Mouse (Mus musculus) hindbrain, embryonic 13.5 days (tissue): Measurements from ENCODE around the gene Thsd4. TPM values are rescaled to one million over a fixed set of nuclear protein-coding genes. Genes with fewer than 3 reads are reported as not detected.

Source experiments
- ATAC-seq: fragments of 200-750 bp; cut with Nextera tagmentation; 2 replicates; pipeline ENCODE4 v1.8.0; 2017; ENCODE audit warnings: moderate TSS enrichment; ENCODE audit not compliant: low FRiP score
- H3K27ac ChIP-seq: fragments of 300-500 bp; sonication (generic); 2 replicates; pipeline ENCODE4 v1.5.1; 2015; ENCODE audit warnings: inconsistent platforms, mild to moderate bottlenecking, moderate library complexity
- H3K27me3 ChIP-seq: fragments of 300-500 bp; sonication (generic); 2 replicates; pipeline ENCODE4 v1.6.1; 2015; ENCODE audit warnings: mild to moderate bottlenecking, inconsistent platforms
- H3K36me3 ChIP-seq: fragments of 300-500 bp; sonication (generic); 2 replicates; pipeline ENCODE4 v1.6.1; 2015; ENCODE audit warnings: mild to moderate bottlenecking, inconsistent platforms
- H3K4me1 ChIP-seq: fragments of 300-500 bp; sonication (generic); replicated peaks from 2 replicates; pipeline ENCODE4 v1.6.1; 2015; ENCODE audit warnings: inconsistent platforms
- H3K4me2 ChIP-seq: fragments of 300-500 bp; sonication (generic); 2 replicates; pipeline ENCODE4 v1.6.1; 2015; ENCODE audit warnings: inconsistent platforms, mild to moderate bottlenecking, moderate library complexity
- H3K4me3 ChIP-seq: fragments of 300-500 bp; sonication (generic); 2 replicates; pipeline ENCODE4 v1.5.1; 2015; ENCODE audit warnings: mild to moderate bottlenecking, inconsistent platforms
- H3K9ac ChIP-seq: fragments of 300-500 bp; sonication (generic); 2 replicates; pipeline ENCODE4 v1.6.1; 2015; ENCODE audit warnings: mild to moderate bottlenecking, inconsistent platforms
- H3K9me3 ChIP-seq: fragments of 300-500 bp; sonication (generic); 2 replicates; pipeline ENCODE4 v1.6.1; 2016; ENCODE audit warnings: inconsistent platforms
- WGBS: fragments of 180-500 bp; shearing (Covaris S2); methylation state at CpG from one replicate; pipeline ENCODE4 v1.1.7; 2015; 5-methylcytosine and 5-hydroxymethylcytosine counted together
- polyA plus RNA-seq: library from polyadenylated mRNA; unstranded; fragments of >200 nt; fragmentation: Nextera tagmentation; extraction: Ambion mirVana; gene quantifications from 2 replicates; pipeline ENCODE4 v1.2.1, GENCODE M21; 2015

The Thsd4 gene
- polyA plus RNA-seq, 1 experiment from 2014 or later, result 6.2 TPM

DNA sequence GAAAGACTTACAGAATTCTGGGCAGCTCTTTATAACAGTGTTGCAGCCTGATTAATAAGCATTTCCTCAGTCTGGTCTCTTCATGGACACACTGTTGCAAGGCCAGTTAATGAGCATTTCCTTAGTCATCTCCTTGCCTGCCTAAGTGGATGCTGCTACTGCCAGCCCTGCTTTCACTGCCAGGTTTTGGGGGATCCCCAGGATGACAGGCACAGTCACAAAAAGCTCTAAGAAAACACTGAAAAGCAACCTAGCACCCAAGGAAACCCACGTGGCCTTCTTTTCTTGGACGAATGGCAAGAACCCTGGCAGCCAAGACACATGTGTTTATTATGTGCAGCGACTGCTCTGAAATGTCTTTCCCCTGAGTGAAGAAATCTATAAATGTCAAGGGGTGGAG lies 41.8 kb downstream of the Thsd4 start:
- Histone ChIP-seq H3K4me1 (no peaks in the 10 kb centered on the region), H3K27me3 (no peaks in the 10 kb centered on the region), H3K9me3 (no peaks in the 10 kb centered on the region), H3K36me3 (no peaks in the 10 kb centered on the region), H3K4me3 (no peak overlapping the region), H3K27ac (no peak overlapping the region), H3K4me2 (no peak overlapping the region), H3K9ac (no peak overlapping the region)
- ATAC-seq, result no peak
- WGBS, result 69% methylated on average over 3 of the region's 3 CpGs

DNA sequence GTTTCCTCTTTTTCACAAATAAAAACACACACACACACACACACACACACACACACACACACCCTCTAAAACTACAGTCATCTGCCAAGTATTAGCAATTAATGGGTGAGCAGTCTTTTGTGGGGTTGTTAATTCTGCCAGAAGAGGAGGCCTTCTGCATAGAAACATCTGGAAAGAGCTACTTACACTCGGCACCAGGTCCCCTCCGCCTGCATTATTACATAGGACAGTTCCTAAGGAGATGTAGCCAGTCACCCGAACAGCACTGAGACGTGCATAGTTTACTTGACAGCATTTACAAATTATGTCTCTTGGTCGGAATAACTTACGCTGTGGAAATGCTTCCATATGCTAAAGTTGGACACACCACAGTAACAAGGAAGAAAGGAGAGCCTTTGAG lies 43.0 kb downstream of the Thsd4 start:
- no peak for ATAC-seq
- Histone ChIP-seq H3K4me2 (no peak overlapping the region), H3K4me3 (no peak overlapping the region), H3K9me3 (no peaks in the 10 kb centered on the region), H3K4me1 (no peaks in the 10 kb centered on the region), H3K9ac (no peak overlapping the region), H3K27me3 (no peaks in the 10 kb centered on the region), H3K27ac (no peak overlapping the region), H3K36me3 (no peaks in the 10 kb centered on the region)
- 62% methylated on average over 6 of the region's 6 CpGs for WGBS

DNA sequence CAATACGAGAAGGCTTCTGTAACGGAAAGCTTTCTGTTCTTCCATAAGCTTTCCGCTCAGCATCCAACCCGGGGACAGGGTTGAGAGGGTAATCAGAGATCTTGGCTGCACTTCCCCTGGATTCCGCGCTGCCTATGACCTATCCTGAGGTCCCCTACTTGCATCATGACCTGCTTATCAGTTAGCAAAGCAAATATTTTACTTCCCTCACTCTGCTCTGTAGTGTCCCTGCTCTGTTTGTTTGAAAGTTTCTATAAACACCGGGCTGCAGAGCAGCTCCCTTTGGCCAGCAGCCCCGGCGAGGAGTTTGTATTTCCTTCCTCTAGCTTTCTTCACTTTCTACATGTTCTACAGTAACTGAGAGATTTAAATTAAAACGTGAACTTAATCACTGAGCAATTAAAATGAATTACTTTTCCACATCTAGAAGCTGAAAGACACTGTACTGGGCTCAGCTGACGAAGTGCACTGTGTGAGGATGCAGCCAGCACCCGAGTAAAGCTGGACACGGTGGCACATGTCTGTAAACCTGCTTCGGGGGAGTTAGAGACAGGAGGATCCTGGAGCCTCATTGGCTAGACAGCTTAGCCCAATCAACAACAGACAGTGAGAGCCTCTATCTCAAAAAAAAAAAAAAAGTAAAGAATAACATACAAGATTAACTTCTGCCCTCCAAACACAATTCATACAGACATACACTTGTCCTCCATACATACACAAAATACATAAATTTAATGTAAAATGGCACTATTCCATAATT lies 43.7 kb downstream of the Thsd4 start:
- Histone ChIP-seq H3K4me3 (no peak overlapping the region), H3K27me3 (no peaks in the 10 kb centered on the region), H3K4me2 (no peak overlapping the region), H3K27ac (no peak overlapping the region), H3K36me3 (no peaks in the 10 kb centered on the region), H3K9ac (no peak overlapping the region), H3K9me3 (no peaks in the 10 kb centered on the region), H3K4me1 (no peaks in the 10 kb centered on the region)
- 74% methylated on average over 14 of the region's 14 CpGs for WGBS
- no peak for ATAC-seq

DNA sequence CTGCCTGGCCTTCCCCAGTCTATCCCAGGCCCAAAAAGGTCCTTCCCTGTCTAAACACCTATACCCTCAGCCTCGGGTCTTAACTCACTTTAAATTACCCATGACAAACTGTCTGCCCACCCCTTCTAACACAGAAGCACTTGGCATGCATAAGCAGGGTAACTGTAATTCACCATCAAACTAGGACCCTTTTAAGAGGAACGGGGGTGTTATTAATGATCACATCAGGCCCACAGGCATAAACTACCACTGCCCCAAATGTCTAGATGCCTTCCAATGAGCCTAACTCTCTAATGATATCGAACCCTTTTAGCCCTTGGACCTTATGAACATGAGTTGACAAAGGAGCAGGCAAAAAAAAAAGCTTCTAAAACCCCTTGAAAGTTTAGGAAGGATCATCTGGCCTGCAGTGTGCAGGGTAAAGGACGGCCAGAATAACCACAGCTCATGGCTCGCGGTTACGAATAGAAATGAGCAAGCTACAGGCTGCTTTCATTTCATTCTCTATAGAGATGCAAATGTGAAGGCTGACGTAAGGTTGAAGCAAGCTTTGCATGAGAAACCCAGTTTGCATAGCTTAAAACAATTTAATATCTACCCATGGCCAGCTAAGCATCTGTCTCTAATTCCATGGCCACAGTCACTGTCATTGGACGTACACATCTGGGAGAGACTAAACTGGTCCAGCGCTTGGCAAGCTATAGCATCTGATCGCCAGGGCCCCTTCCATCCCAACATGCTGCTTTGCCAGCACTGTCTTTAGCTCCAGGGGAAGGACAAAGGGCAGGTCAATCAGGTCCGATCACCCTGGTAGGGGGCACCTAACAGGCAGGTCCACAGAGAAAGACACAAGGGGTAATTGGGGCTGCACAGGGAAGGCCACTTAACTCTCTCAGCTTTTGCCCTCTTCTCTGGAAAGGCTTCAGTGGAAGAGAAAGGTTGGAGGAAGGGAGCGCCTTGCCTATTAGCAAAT lies 61.5 kb downstream of the Thsd4 start:
- no peak overlapping the region for H3K9ac ChIP-seq

DNA sequence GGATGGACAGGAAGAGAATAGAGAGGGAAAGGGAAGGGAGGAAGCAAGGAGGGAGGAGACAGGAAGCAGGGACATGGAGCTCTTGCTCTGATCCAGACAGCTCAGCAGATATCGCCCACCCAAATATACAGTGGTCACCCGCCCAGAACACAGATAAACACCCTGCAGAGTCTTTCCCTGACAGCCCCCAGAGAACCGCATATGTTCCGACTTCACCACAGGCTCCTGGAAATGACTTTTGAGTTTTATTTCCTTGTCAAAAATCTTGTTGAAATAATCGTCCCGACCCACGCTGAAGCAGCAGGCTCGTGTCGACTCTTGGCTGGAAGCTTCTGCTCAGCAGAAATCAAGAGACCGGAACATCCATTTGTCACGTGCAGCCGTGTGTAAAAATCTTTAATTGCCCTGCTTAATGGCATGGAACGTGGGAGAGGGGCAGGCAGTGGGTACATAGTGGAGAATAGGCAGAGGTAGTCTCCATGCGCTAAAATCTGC lies 63.3 kb downstream of the Thsd4 start:
- H3K27ac ChIP-seq, result peak overlapping the region; percentile 46
- 0 out of 2 replicates have a peak, but pooled peaks have one; percentile 27 for ATAC-seq
- no peak overlapping the region; the same call in 1 of the 2 replicates for H3K9ac ChIP-seq
- H3K4me3 ChIP-seq, result 0 out of 2 replicates have a peak overlapping the region, but pooled peaks have one; percentile 4
- H3K4me1 ChIP-seq, result peaks cover 46% of the 10 kb centered on the region
- H3K27me3 ChIP-seq, result peaks cover 7% of the 10 kb centered on the region; the same call in 1 of the 2 replicates
- peak overlapping the region; percentile 40 for H3K4me2 ChIP-seq
- no peaks in the 10 kb centered on the region for H3K9me3 ChIP-seq
- 26% methylated on average over 14 of the region's 14 CpGs for WGBS
- no peaks in the 10 kb centered on the region for H3K36me3 ChIP-seq

More for the DNA sequence above, 61.5 kb downstream of the Thsd4 start:
- 0 out of 2 replicates have a peak overlapping the region, but pooled peaks have one; percentile 6 for H3K27ac ChIP-seq
- H3K4me1 ChIP-seq, result peaks cover 41% of the 10 kb centered on the region
- H3K4me3 ChIP-seq, result no peak overlapping the region
- no peaks in the 10 kb centered on the region for H3K36me3 ChIP-seq
- peaks cover 7% of the 10 kb centered on the region; the same call in 1 of the 2 replicates for H3K27me3 ChIP-seq
- no peak overlapping the region for H3K4me2 ChIP-seq
- ATAC-seq, result no peak
- H3K9me3 ChIP-seq, result no peaks in the 10 kb centered on the region
- 34% methylated on average over 13 of the region's 13 CpGs for WGBS

DNA sequence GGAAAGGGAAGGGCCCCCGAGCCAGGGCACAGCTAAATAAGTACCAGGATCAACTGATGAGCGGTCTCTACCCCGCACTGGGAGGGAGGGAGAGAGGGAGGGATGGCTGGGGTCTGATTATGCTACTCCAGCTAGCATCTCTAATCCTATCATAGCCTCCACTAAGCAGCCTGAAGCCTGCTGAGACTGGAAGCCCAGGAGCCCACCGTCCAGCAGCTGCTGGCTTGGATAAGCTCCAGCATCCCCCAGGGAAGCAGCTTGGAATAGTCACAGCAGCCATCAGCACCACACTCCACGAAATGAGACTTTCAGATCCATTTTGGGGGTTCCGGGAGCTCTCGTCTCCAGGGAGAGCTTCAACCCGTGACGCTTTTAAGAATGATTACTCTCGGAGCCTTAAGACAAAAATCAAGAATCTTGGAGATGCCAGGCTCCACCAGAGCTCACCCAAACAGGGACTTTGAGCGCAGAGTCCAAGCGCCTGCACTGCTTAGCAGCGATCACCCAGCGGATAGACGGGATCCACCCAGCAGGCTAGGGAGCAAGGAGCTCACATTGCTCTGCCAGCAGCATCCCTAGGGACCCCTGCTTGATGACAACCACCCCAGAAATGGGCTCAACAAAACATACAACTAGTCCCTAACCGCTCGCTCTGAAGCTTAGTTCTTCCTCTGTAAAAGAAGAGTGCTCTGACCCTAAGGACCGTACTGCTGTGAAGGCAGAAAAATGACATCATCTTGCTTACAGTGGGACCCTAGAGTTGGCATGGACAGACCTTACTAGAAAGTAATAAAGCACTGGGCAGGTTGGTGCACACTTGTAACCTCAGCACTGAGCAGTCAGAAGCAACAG lies 64.3 kb downstream of the Thsd4 start:
- Histone ChIP-seq H3K4me1 (peaks cover 46% of the 10 kb centered on the region), H3K27me3 (peaks cover 7% of the 10 kb centered on the region; the same call in 1 of the 2 replicates), H3K27ac (peak overlapping the region; percentile 46; the same call in 1 of the 2 replicates), H3K9ac (no peak overlapping the region), H3K36me3 (no peaks in the 10 kb centered on the region), H3K9me3 (no peaks in the 10 kb centered on the region), H3K4me3 (no peak overlapping the region), H3K4me2 (peak overlapping the region; percentile 40)
- ATAC-seq, result peak; percentile 58; the same call in 1 of the 2 replicates
- 39% methylated on average over 18 of the region's 18 CpGs for WGBS

DNA sequence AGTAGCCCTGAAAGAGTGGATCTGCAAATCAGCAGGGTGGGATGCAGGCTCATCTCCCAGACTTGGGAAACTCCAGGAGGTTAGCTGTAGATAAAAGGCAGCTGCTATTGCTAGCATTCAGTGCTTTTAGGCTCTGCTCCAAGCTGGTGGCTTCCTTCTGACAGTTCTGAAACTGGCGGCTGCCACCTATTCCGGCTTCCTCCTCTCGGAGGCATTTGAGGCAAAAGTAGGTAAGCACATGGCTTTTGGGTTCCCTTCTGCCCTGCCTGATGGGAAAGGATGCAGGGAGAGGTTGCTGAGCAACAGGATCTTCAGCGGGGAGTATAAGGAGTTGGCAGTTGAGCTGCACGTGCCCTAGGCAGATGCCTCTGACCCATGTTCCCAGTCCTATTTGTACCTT lies 65.2 kb downstream of the Thsd4 start:
- Histone ChIP-seq H3K27ac (no peak overlapping the region), H3K4me2 (no peak overlapping the region), H3K4me1 (peaks cover 46% of the 10 kb centered on the region), H3K4me3 (no peak overlapping the region), H3K36me3 (no peaks in the 10 kb centered on the region), H3K9me3 (no peaks in the 10 kb centered on the region), H3K9ac (no peak overlapping the region), H3K27me3 (peaks cover 7% of the 10 kb centered on the region; the same call in 1 of the 2 replicates)
- no peak for ATAC-seq
- 54% methylated on average over 5 of the region's 5 CpGs for WGBS

DNA sequence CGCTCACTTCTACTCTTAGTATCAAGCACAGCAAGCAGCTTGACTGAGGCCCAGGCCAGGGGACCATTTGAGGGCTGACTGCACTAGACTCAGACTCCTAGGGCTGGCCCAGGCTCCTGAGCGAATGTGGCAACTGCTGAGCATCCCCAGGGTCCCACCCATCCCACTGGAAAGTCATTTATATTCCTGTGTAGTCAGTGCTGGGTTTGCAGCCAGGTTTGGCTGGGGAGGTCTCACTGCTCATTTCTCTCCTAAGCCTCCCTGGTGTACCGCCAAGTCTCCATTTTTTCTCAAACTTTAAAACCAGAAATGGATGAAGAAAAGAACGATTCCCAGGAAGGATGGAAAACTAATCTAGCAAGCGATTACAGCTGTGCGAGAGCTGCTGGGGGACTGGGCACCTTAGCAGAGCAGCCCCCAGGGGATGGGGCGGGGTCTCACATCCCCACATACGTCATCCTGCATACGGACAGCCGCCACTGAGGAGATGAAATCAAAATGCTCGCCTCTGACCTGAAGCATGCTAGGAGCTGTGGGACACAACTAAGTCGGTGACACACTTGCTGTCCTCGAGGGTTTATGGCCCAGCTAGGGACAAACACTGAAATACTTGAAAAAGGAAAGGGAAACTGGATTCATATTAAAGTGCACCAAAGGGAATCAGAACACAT lies 67.3 kb downstream of the Thsd4 start:
- Histone ChIP-seq H3K9me3 (no peaks in the 10 kb centered on the region), H3K27me3 (peaks cover 7% of the 10 kb centered on the region; the same call in 1 of the 2 replicates), H3K9ac (no peak overlapping the region), H3K4me1 (peaks cover 34% of the 10 kb centered on the region), H3K27ac (no peak overlapping the region), H3K4me3 (no peak overlapping the region), H3K4me2 (no peak overlapping the region), H3K36me3 (no peaks in the 10 kb centered on the region)
- WGBS, result 80% methylated on average over 13 of the region's 13 CpGs
- no peak for ATAC-seq

DNA sequence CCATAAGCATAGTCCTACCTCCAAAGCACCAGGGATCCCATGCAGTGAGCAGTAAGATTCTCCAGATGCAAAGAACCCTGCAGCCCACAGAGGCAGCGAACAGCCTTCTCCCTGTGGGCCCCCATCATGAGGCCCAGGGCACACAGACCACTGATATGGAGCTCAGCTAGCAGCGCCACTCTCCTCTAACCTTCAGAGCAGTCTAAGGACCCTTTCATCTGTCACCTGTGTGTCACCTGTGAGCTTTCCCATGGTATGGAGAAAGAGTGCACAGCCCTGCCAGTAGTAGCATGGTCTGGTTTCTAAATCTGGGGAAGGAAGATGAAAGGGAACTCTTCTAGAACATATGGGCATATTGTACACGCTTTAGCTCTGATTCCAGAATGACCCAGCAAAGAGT lies 72.3 kb downstream of the Thsd4 start:
- H3K4me3 ChIP-seq, result no peak overlapping the region
- H3K4me1 ChIP-seq, result peaks cover 12% of the 10 kb centered on the region
- no peaks in the 10 kb centered on the region for H3K36me3 ChIP-seq
- H3K27ac ChIP-seq, result no peak overlapping the region
- H3K27me3 ChIP-seq, result no peaks in the 10 kb centered on the region
- no peak overlapping the region for H3K9ac ChIP-seq
- no peak overlapping the region for H3K4me2 ChIP-seq
- ATAC-seq, result no peak
- no peaks in the 10 kb centered on the region for H3K9me3 ChIP-seq
- 90% methylated on average over 3 of the region's 3 CpGs for WGBS

DNA sequence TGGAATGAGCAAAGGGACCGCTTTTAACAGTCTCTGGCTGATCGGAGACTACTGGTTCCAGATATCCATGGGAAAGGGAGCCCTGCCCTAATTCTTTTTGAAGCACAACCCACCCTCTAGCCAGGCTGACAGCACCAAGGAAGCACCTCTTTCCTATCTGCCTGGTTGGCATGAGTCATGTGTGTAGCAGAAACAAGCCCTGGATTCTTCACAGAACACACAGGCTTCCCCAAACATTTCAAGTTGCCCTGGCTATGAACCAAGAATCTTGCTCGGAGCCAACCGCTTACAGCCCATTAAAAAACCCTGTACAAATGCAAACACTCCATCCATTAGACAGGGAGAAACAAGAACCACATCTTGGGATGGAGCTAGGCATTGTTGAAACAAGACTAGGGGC lies 76.0 kb downstream of the Thsd4 start:
- no peaks in the 10 kb centered on the region for H3K36me3 ChIP-seq
- H3K9me3 ChIP-seq, result no peaks in the 10 kb centered on the region
- no peak overlapping the region for H3K4me2 ChIP-seq
- no peak for ATAC-seq
- H3K4me3 ChIP-seq, result no peak overlapping the region
- H3K9ac ChIP-seq, result no peak overlapping the region
- H3K4me1 ChIP-seq, result peaks cover 17% of the 10 kb centered on the region; the same call in 1 of the 2 replicates
- H3K27me3 ChIP-seq, result no peaks in the 10 kb centered on the region
- H3K27ac ChIP-seq, result 0 out of 2 replicates have a peak overlapping the region, but pooled peaks have one; percentile 30
- WGBS, result 84% methylated on average over 4 of the region's 4 CpGs
